Mouse (Mus musculus): ENCODE measurements around the gene Bcap31.
"Not testable (repeated sequence)": the region's sequence is repeated elsewhere in the genome, so short reads cannot be mapped to it uniquely, and the experiment has no call there.

Bcap31 gene

GRCm38 (mm10) chrX:73716109-73716661 is at the start of gene Bcap31, which contains the start of gene Abcd1:
Gene Bcap31 (minus strand): TSS chrX:73716175.
Gene Abcd1 (plus strand): TSS chrX:73716597.
- ChIA-PET POLR2A (interaction anchor here (0.5 to 4.0 kb wide), 80 partner anchors 9 to 713 kb away, joined by 3 to 28 read pairs (median 5); partner anchors contain the start of genes Haus7 (in 2 of the 4), Hcfc1 (in 2 of the 4), Idh3g (in 2 of the 4) and Ssr4 (in 2 of the 4)), CTCF (interaction anchor here (0.6 to 1.8 kb wide), 10 partner anchors 8 to 81 kb away, joined by 3 to 10 read pairs (median 3); no protein-coding TSS in a partner anchor)

GRCm38 (mm10) chrX:73765311-73765710 is 49.3 kb upstream of the Bcap31 start:
- POLR2A ChIA-PET, result interaction anchor here in 1 of 4 experiments (0.6 to 1.6 kb wide), 2 partner anchors 21 to 757 kb away, joined by 3 read pairs; partner anchors contain the start of genes Idh3g and Ssr4
- CTCF ChIA-PET, result interaction anchor here in 1 of 4 experiments (1.2 kb wide), 1 partner anchor 10 kb away, joined by 3 read pairs; no protein-coding TSS in a partner anchor

GRCm38 (mm10) chrX:73758611-73759290 is 42.8 kb upstream of the Bcap31 start:
- CTCF ChIA-PET, result interaction anchor here in 1 of 4 experiments (0.8 kb wide), 1 partner anchor 9 kb away, joined by 3 read pairs; no protein-coding TSS in a partner anchor

GRCm38 (mm10) chrX:73756334-73757140 is 40.6 kb upstream of the Bcap31 start, which contains the start of gene Plxnb3:
Gene Plxnb3 (plus strand): TSS chrX:73757090.
- CTCF ChIA-PET, result interaction anchor here in 1 of 4 experiments (1.3 kb wide), 1 partner anchor 19 kb away, joined by 5 read pairs; no protein-coding TSS in a partner anchor
- POLR2A ChIA-PET, result interaction anchor here in 3 of 4 experiments (0.5 to 1.6 kb wide), 6 partner anchors 9 to 252 kb away, joined by 3 to 7 read pairs (median 3); no protein-coding TSS in a partner anchor

More at GRCm38 (mm10) chrX:73758611-73759290, 42.8 kb upstream of the Bcap31 start:
- POLR2A ChIA-PET, result interaction anchor here in 2 of 4 experiments (1.0 to 1.6 kb wide), 7 partner anchors 13 to 43 kb away, joined by 3 to 5 read pairs (median 4); partner anchors contain the start of genes Abcd1 (in 2 of the 2), Bcap31 (in 2 of the 2), Idh3g (in 1 of the 2) and Srpk3 (in 1 of the 2)

- ChIA-PET CTCF (interaction anchor here in 3 of 4 experiments (0.6 to 1.4 kb wide), 7 partner anchors 10 to 77 kb away, joined by 3 to 5 read pairs (median 3); no protein-coding TSS in a partner anchor), POLR2A (interaction anchor here in 3 of 4 experiments (0.6 to 1.6 kb wide), 9 partner anchors 11 to 77 kb away, joined by 3 to 13 read pairs (median 3); partner anchors contain the start of genes Abcd1 (in 1 of the 3) and Bcap31 (in 1 of the 3))
Observed at GRCm38 (mm10) chrX:73748977-73749376, 33.0 kb upstream of the Bcap31 start.

- ChIA-PET POLR2A (interaction anchor here in 2 of 4 experiments (0.7 to 3.5 kb wide), 14 partner anchors 8 to 195 kb away, joined by 3 to 28 read pairs (median 4); partner anchors contain the start of genes Abcd1 (in 2 of the 2), Bcap31 (in 2 of the 2) and Renbp (in 1 of the 2)), CTCF (interaction anchor here in 1 of 4 experiments (0.6 kb wide), 1 partner anchor 60 kb away, joined by 3 read pairs; no protein-coding TSS in a partner anchor)
Observed at GRCm38 (mm10) chrX:73744774-73745481, 29.0 kb upstream of the Bcap31 start.

GRCm38 (mm10) chrX:73739841-73740240 is 23.9 kb upstream of the Bcap31 start:
- POLR2A ChIA-PET, result interaction anchor here in 2 of 4 experiments (0.6 to 4.3 kb wide), 3 partner anchors 24 to 46 kb away, joined by 4 to 22 read pairs (median 11); partner anchors contain the start of genes Abcd1 (in 1 of the 2), Bcap31 (in 1 of the 2), Idh3g (in 1 of the 2) and Ssr4 (in 1 of the 2)
- CTCF ChIA-PET, result not testable (repeated sequence)

GRCm38 (mm10) chrX:73739151-73739550 is 23.2 kb upstream of the Bcap31 start:
- CTCF ChIA-PET, result interaction anchor here in 1 of 4 experiments (1.4 kb wide), 1 partner anchor 23 kb away, joined by 3 read pairs; the partner anchor contains the start of genes Abcd1 and Bcap31
- POLR2A ChIA-PET, result interaction anchor here (0.6 to 4.3 kb wide), 9 partner anchors 22 to 67 kb away, joined by 3 to 22 read pairs (median 5); partner anchors contain the start of genes Abcd1 (in 2 of the 4), Bcap31 (in 1 of the 4), Idh3g (in 1 of the 4) and Ssr4 (in 1 of the 4)

GRCm38 (mm10) chrX:73738155-73738554 is 22.2 kb upstream of the Bcap31 start:
- ChIA-PET CTCF (interaction anchor here in 2 of 4 experiments (0.7 to 1.4 kb wide), 4 partner anchors 11 to 22 kb away, joined by 3 to 5 read pairs (median 4); partner anchors contain the start of genes Abcd1 (in 1 of the 2) and Bcap31 (in 1 of the 2)), POLR2A (interaction anchor here in 3 of 4 experiments (0.6 to 4.3 kb wide), 27 partner anchors 8 to 235 kb away, joined by 3 to 28 read pairs (median 5); partner anchors contain the start of genes Abcd1 (in 2 of the 3), Bcap31 (in 2 of the 3), Idh3g (in 1 of the 3) and Renbp (in 1 of the 3))

GRCm38 (mm10) chrX:73730908-73731307 is 14.9 kb upstream of the Bcap31 start:
- POLR2A ChIA-PET, result interaction anchor here in 1 of 4 experiments (0.9 to 1.2 kb wide), 2 partner anchors 44 to 236 kb away, joined by 3 to 4 read pairs; no protein-coding TSS in a partner anchor
- CTCF ChIA-PET, result no interaction called here

- CTCF ChIA-PET, result no interaction called here
- POLR2A ChIA-PET, result interaction anchor here in 2 of 4 experiments (1.2 to 5.1 kb wide), 4 partner anchors 14 to 212 kb away, joined by 3 to 24 read pairs (median 4); partner anchors contain the start of gene Renbp (in 1 of the 2)
Observed at GRCm38 (mm10) chrX:73718686-73719362, 2.8 kb upstream of the Bcap31 start.

- ChIA-PET POLR2A (interaction anchor here in 2 of 4 experiments (0.7 to 5.1 kb wide), 11 partner anchors 15 to 212 kb away, joined by 3 to 25 read pairs (median 4); partner anchors contain the start of genes Renbp (in 2 of the 2), Idh3g (in 1 of the 2), Plxnb3 (in 1 of the 2) and Srpk3 (in 1 of the 2)), CTCF (no interaction called here)
Observed at GRCm38 (mm10) chrX:73718271-73718670, 2.3 kb upstream of the Bcap31 start.

- ChIA-PET POLR2A (interaction anchor here in 3 of 4 experiments (0.6 to 5.1 kb wide), 16 partner anchors 16 to 244 kb away, joined by 3 to 25 read pairs (median 4); partner anchors contain the start of genes Renbp (in 2 of the 3), Idh3g (in 1 of the 3), Plxnb3 (in 1 of the 3) and Srpk3 (in 1 of the 3)), CTCF (no interaction called here)
Observed at GRCm38 (mm10) chrX:73717667-73718066, 1.7 kb upstream of the Bcap31 start.

GRCm38 (mm10) chrX:73716709-73717545 is 952 bp upstream of the Bcap31 start:
- CTCF ChIA-PET, result interaction anchor here in 1 of 4 experiments (0.6 to 1.8 kb wide), 6 partner anchors 22 to 80 kb away, joined by 3 to 10 read pairs (median 3); no protein-coding TSS in a partner anchor
- POLR2A ChIA-PET, result interaction anchor here in 3 of 4 experiments (0.6 to 5.1 kb wide), 62 partner anchors 10 to 712 kb away, joined by 3 to 28 read pairs (median 6); partner anchors contain the start of genes Hcfc1 (in 2 of the 3), Idh3g (in 2 of the 3), Ssr4 (in 2 of the 3) and Arhgap4 (in 1 of the 3)
